Mouse (Mus musculus) layer of hippocampus, postnatal 36 days (tissue): Measurements from ENCODE around the gene Ncor2. TPM values are rescaled to one million over a fixed set of nuclear protein-coding genes. Genes with fewer than 3 reads are reported as not detected.

ENCODE experiments used
- DNase-seq, 2 experiments: peaks; one replicate each; pipeline ENCODE4 v3.0.0; 2022
- total RNA-seq, 2 experiments: library from RNA; stranded (reverse); gene quantifications; 2 replicates each; pipeline ENCODE4 v1.2.3; 2021

Ncor2 gene
- total RNA-seq, 2 experiments from 2014 or later = 266 to 300 TPM

DNA sequence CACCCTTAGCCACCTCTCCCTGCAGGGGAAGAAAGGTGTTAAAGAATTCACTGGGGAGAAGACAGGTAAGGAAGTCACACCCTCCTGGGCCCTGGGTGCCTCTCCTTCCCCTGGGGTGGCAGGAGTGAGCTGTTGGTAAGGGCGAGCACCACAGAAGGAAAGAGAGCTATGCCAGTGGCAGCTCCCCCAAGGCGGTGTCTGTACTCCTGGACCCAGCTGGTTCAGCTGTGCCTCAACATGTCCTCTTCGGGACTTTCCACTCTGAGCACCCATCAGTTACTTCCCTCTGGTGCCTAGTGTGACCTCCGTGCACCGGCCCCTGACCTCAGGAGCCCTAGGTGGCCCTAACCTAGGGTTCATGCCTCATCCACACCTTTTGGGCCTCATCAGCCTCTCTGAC lies 31.9 kb downstream of the Ncor2 start:
- DNase-seq = no peak

DNA sequence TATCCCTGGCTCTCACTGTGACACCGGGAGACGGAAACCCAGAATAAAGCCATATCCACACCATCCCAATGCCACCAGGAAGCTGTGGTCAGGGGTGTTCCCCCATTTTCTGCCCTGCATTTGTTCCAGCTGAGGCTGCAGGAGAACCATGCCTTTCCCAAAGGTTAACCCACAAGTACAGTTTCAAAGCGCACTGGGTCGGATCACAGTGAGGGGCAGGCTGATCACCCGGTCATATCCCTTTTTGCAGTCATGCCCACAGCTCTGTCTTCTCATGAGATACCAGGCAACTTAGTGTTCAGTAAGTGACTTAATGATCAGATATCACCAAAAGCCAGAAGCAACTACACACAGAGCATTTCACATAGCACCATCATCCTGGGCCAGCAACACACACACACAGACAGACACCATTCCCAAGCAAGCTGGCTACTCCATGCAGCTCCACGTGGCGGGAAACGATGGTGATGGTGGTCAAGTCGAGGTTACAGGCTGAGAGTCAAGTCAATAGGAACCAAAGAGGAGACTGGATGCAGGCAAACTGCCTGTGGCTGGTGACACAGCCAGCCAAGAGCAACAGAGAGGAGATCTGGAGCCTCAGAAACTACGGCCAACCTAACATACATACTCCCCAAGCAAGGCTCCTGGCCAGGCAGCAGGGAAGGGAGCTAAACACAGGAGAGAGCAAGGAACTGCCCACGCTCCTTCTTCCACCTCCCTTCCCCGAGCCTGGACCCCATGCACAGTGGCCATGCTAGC lies 35.7 kb downstream of the Ncor2 start:
- DNase-seq = no peak

GRCm38 (mm10) chr5:125141916-125142315 lies 37.1 kb downstream of the Ncor2 start:
- DNase-seq = no peak

DNA sequence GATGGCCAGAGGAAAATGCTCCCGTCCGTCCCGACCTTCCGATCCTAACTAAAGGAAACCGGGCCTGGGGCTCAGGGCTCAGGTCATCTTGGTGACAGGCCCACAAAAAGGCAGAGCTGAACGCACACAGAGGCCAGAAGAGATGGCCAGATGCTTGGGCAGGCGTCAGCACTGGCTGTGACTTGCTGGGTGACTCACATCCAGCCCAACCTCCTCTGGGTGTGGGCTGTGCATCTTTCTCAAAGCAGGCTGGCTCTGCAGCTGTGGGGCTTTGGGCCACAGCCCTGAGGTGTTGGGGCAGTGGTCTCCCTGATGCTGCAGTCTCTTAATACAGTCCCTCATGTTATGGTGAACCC lies 37.5 kb downstream of the Ncor2 start:
- no peak for DNase-seq

- DNase-seq = peak; percentile 98
These were observed 38.0 kb downstream of the Ncor2 start for GRCm38 (mm10) chr5:125140832-125141524.

DNA sequence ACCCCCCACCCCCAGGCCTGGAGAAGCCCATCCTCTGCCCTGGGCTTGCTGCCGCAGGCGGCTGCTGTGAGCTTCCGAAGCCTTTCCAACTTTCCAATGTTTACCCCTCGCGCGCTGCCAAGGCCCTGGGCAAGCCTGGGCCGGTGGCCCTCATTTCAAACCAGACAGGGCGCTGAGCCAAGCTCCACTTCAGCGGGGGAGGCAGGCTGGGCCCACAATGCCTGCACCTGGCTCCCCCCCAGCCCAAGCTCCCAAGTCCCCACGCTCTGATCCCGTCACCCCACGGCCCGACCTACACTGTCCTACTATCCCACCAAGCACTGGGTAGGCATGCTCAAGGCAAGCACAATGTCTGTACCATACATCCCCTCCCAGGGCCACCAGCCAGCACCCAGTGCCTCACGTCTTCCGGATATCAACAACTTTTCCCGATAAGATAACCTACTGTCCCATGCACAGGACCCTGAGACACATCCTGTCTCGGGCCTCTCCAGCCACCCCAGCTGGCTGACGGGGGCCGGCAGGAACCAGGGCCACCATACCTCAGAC lies 38.8 kb downstream of the Ncor2 start:
- DNase-seq = peak; percentile 78 to 80

DNA sequence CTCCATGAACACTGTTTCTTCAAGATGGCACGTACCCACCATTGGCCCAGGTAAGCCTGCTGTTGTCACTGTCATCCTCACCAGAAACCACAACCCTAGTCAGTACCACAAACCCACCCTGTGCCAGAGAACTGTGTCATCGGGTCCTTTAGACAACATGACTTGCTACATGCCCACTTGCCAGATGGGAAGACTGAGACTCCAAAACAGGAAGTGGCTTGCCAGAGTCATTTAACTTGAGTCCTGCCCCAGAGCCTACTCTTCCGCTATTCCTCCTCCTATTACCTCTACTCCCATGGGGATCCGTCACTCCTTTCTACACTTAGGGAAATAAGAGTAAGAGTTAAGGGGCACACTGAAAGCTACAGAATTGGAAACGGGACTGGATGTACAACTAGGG lies 39.4 kb downstream of the Ncor2 start:
- DNase-seq = no peak

DNA sequence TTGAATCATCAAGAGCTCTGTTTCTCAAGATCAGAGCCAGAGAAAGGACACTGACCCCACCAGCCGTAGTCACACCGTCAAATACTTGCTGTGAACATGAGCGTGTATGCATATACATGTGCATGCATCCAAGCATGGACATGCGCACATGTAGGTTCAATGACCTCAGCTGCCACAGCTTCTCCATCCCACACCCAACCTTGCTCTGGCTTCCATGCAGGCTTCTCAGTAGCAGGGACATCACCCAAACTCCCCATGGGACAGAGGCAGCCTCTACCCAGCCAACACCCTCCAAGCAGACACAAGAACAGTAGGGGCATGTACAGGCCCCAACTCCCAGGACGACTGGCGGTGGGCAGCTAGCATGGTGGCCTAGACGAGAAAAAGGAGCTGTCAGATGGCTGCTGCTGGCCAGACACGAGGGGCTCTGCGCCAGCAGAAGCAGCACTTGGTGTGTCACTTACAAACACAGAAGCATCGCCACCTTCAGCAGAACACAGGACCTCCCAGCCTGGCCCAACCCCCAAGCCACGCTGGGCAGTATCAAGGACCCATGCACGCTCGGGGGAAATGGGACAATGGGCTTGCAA lies 40.1 kb downstream of the Ncor2 start:
- DNase-seq = no peak

- DNase-seq = no peak
These were observed 41.2 kb downstream of the Ncor2 start for GRCm38 (mm10) chr5:125137672-125138285.

DNA sequence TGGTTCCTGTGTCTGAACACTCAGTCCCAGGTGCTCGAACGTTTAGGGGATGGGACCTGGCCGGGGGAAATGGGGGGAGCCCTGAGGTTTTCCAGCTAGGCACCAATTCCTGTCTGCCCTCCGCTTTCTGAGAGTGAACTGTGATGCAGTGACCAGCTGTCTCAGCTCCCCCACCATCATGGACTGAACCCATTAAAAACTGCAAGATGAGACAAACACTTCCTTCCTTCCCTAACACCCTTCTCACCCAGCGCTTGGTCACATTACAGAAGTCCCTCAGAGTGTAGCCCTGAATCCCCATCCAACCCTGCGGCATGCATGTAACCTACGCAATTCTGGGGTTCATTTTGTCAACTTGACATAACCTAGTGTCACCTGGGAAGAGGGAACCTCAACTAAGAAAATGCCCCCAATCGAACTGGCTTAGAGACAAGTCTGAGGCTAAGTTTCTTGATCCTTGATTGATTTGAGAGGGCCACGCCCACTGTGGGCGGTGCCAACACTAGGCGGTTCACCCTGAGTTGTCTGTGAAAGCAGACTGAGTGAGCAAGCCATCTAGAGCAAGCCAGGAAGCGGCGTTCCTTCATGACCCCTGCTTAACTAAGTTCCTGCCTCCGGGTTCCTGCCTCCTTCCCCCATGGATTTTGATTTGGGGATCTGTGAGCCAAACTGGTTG lies 41.9 kb downstream of the Ncor2 start:
- no peak for DNase-seq

- no peak for DNase-seq
These were observed 42.6 kb downstream of the Ncor2 start for GRCm38 (mm10) chr5:125136296-125136995.

- DNase-seq = peak; percentile 68 to 76
These were observed 44.1 kb downstream of the Ncor2 start for GRCm38 (mm10) chr5:125134795-125135468.

DNA sequence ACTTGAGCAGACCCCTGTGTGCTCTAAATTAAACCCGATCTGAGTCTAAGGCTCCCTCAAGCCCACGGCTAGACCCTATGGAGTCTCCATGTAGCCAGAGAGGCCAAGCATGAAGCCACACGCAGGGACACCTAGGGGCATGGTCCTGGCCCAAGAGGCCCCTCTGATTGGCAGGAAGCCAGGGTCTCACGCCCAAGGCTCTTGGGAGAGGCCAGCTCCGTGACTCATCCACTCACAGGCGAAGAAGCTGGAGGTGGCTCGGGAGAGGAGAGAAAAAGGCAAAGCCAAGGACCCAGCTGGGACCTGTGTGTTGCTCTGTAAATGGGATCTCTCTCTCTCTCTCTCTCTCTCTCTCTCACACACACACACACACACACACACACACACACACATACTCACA lies 44.6 kb downstream of the Ncor2 start:
- no peak for DNase-seq

DNA sequence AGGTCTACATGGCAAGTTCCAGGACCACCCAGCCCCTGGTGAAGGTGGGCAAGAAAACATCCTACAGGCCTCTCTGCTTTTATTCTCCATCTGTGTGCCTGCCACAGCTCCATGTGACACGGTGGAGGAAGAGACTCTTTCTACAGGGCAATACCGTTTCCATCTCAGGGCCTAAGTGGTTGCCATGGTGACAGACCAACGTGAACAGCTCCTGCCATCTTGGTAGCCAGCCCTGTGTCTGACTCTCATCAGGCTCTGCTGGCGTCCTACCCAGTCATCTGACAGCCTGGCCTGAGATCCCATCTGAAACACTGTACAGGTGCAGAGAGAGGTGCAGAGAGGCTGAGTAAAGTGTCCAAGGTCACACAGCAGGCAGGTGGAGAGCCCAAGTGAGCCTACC lies 45.4 kb downstream of the Ncor2 start:
- no peak for DNase-seq

DNA sequence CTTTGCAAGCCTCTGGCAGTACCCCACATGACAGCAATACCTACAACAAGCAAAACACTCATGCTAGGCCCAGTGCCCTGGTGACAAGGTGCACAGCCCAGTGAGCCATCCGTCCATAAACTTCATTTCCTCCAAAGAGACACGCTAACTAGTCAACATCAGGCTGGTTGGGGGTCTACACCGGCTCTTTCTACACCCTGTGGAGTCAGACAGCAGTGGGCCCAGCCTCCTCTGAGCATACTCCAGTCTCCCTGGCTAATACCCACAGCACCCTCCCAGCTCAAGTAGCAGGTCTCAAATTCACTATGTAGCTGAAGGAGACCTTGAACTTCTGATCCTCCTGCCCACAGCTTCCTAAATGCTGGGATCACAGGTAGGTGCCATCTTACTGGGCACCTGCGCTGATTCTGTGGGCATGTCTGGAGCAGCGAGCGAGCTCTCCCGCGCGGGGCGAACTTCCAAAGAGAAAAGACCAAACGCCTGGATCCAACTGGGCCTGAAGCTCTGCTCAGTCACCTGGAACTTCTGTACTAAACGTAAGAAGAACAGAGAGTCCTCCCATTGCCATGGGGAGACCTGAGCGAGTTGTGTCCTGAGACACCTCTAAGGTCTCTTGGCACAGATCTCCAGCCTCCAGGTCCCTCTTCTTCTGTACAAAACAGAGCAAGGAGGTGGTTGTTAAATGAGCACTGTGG lies 46.3 kb downstream of the Ncor2 start:
- DNase-seq = no peak

- DNase-seq = no peak
These were observed 47.0 kb downstream of the Ncor2 start for GRCm38 (mm10) chr5:125132069-125132468.

DNA sequence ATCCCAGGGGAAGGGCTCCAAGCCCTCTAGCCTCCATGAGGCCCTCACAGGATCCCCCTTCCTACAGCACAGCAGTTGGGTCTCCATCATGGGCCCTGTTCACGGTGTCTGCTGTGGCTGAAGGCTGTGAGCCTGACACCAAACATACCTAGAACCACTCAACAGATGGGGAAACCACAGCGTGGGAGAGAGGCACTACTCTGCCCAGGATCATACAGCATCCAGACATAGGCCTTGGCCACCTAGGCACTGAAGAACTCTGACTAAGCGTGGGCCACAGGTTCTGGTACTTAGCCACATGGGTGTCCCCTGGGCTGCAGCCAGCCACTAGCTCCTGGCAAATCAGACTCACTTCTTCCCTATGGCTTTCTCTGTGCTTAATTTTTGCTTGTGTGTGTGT lies 48.6 kb downstream of the Ncor2 start:
- no peak for DNase-seq

DNA sequence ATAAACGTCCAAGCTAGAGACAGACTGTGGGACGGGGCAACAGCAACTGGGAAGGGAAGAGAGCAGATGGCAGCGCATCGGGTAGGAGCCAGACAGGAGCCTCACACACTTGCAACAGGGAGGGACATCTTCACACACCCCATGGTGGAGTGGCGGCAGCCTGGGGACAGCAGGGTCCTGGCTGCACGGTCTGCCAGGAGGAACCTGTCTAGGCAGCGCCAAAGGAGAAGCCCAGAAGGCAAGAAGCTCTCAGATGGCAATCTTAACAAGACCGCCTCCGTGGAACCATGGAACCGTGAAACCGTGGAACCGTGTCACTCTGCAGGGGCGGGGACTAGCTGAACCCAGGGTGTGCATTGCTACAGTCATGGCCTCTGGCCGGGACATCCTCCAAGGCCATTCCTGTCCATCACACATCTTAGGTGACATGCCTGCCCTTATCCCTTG lies 50.1 kb downstream of the Ncor2 start:
- DNase-seq = peak; percentile 52 to 61

GRCm38 (mm10) chr5:125127920-125128319 lies 51.1 kb downstream of the Ncor2 start:
- no peak for DNase-seq

- DNase-seq = no peak
These were observed 51.6 kb downstream of the Ncor2 start for GRCm38 (mm10) chr5:125127426-125127825.
